Mouse (Mus musculus) splenic B cell, adult 2 months (primary cell): ENCODE results near the gene Gm28047.

ENCODE experiments used
- DNase-seq: peaks from one replicate; pipeline ENCODE4 v3.0.0-alpha.2; 2011; ENCODE audit warnings: low read depth, low spot score
- H3K27me3 ChIP-seq: 2 replicates; pipeline ENCODE4 v1.6.1; 2012; ENCODE audit warnings: mild to moderate bottlenecking, low read length, moderate library complexity, mixed read lengths; ENCODE audit not compliant: control insufficient read depth, poor library complexity, insufficient read depth, severe bottlenecking
- H3K36me3 ChIP-seq: 2 replicates; pipeline ENCODE4 v1.6.1; 2012; ENCODE audit warnings: mild to moderate bottlenecking, low read length, moderate library complexity, mixed read lengths; ENCODE audit not compliant: control insufficient read depth, poor library complexity, insufficient read depth, severe bottlenecking

Gm28047 gene

GRCm38 (mm10) chr15:102547478-102547877 is 77.4 kb downstream of the Gm28047 start:
- H3K27me3 ChIP-seq: no peaks in the 10 kb centered on the region
- no peak for DNase-seq
- peaks cover 26% of the 10 kb centered on the region for H3K36me3 ChIP-seq

GRCm38 (mm10) chr15:102546677-102547427 is 78.0 kb downstream of the Gm28047 start:
- no peak for DNase-seq
- H3K36me3 ChIP-seq: peaks cover 24% of the 10 kb centered on the region

GRCm38 (mm10) chr15:102546246-102546645 is 78.6 kb downstream of the Gm28047 start:
- H3K27me3 ChIP-seq: no peaks in the 10 kb centered on the region
- no peak for DNase-seq
- peaks cover 23% of the 10 kb centered on the region for H3K36me3 ChIP-seq

More at GRCm38 (mm10) chr15:102546677-102547427, 78.0 kb downstream of the Gm28047 start:
- H3K27me3 ChIP-seq: no peaks in the 10 kb centered on the region

GRCm38 (mm10) chr15:102544801-102545200 is 80.1 kb downstream of the Gm28047 start:
- H3K36me3 ChIP-seq: peaks cover 22% of the 10 kb centered on the region
- no peak for DNase-seq

GRCm38 (mm10) chr15:102533926-102534325 is 90.9 kb downstream of the Gm28047 start:
- Histone ChIP-seq H3K27me3 (no peaks in the 10 kb centered on the region), H3K36me3 (peaks cover 26% of the 10 kb centered on the region)
- no peak for DNase-seq

More at GRCm38 (mm10) chr15:102544801-102545200, 80.1 kb downstream of the Gm28047 start:
- no peaks in the 10 kb centered on the region for H3K27me3 ChIP-seq

- Histone ChIP-seq H3K27me3 (no peaks in the 10 kb centered on the region), H3K36me3 (peaks cover 30% of the 10 kb centered on the region)
- no peak for DNase-seq
These were observed 92.6 kb downstream of the Gm28047 start for GRCm38 (mm10) chr15:102532106-102532900.

- Histone ChIP-seq H3K27me3 (no peaks in the 10 kb centered on the region), H3K36me3 (peaks cover 27% of the 10 kb centered on the region)
- no peak for DNase-seq
These were observed 93.3 kb downstream of the Gm28047 start for GRCm38 (mm10) chr15:102531586-102531985.

GRCm38 (mm10) chr15:102530566-102530965 is 94.3 kb downstream of the Gm28047 start:
- H3K36me3 ChIP-seq: peaks cover 23% of the 10 kb centered on the region
- H3K27me3 ChIP-seq: no peaks in the 10 kb centered on the region
- no peak for DNase-seq

- H3K27me3 ChIP-seq: no peaks in the 10 kb centered on the region
- peaks cover 18% of the 10 kb centered on the region for H3K36me3 ChIP-seq
- no peak for DNase-seq
These were observed 96.5 kb downstream of the Gm28047 start for GRCm38 (mm10) chr15:102528396-102528795.

- DNase-seq: peak; percentile 31
- H3K27me3 ChIP-seq: no peaks in the 10 kb centered on the region
- peaks cover 18% of the 10 kb centered on the region for H3K36me3 ChIP-seq
These were observed 96.9 kb downstream of the Gm28047 start for GRCm38 (mm10) chr15:102527936-102528335.

GRCm38 (mm10) chr15:102526111-102527002 is 98.5 kb downstream of the Gm28047 start:
- H3K27me3 ChIP-seq: no peaks in the 10 kb centered on the region
- DNase-seq: no peak

GRCm38 (mm10) chr15:102524892-102525485 is 99.9 kb downstream of the Gm28047 start, which contains the start of gene Npff:
Gene Npff, minus strand, starts transcription at chr15:102524942.
- Histone ChIP-seq H3K27me3 (no peaks in the 10 kb centered on the region), H3K36me3 (peaks cover 11% of the 10 kb centered on the region; the same call in 1 of the 2 replicates)
- DNase-seq: peak; percentile 86

More at GRCm38 (mm10) chr15:102526111-102527002, 98.5 kb downstream of the Gm28047 start:
- peaks cover 13% of the 10 kb centered on the region for H3K36me3 ChIP-seq

GRCm38 (mm10) chr15:102521480-102521879 is 103.4 kb downstream of the Gm28047 start:
- Histone ChIP-seq H3K36me3 (no peaks in the 10 kb centered on the region), H3K27me3 (no peaks in the 10 kb centered on the region)
- no peak for DNase-seq

GRCm38 (mm10) chr15:102520416-102520815 is 104.5 kb downstream of the Gm28047 start:
- H3K27me3 ChIP-seq: no peaks in the 10 kb centered on the region
- no peaks in the 10 kb centered on the region for H3K36me3 ChIP-seq
- DNase-seq: no peak
